Mouse (Mus musculus): ENCODE measurements around the gene Sema3a.

GRCm38 (mm10) chr5:13405432-13405831 lies 280.2 kb downstream of the Sema3a start:
- TF ChIP-seq POLR2A (IDR thresholded peaks at IDR 0.05; ENCODE audit: borderline replicate concordance, extremely low read depth, low read depth, low read length) (no peak), CTCF (IDR thresholded peaks at IDR 0.05; ENCODE audit: insufficient read depth, low read length) (no peak)

Data from lung, adult 2 months (tissue).